Mouse (Mus musculus) left cerebral cortex, adult 11 months (tissue): ENCODE results near the gene Sqor.

Source experiments
- DNase-seq: peaks from one replicate; pipeline ENCODE4 v3.0.0; 2022; ENCODE audit warnings: low spot score

Gene Sqor

GRCm38 (mm10) chr2:122784701-122785100 is 19.7 kb downstream of the Sqor start:
- DNase-seq, result no peak

- DNase-seq, result no peak
These were observed 21.1 kb downstream of the Sqor start for GRCm38 (mm10) chr2:122786167-122786566.

GRCm38 (mm10) chr2:122789311-122789710 is 24.3 kb downstream of the Sqor start:
- no peak for DNase-seq

GRCm38 (mm10) chr2:122789730-122790129 is 24.7 kb downstream of the Sqor start:
- no peak for DNase-seq

- no peak for DNase-seq
These were observed 39.4 kb downstream of the Sqor start for GRCm38 (mm10) chr2:122804392-122804791.

GRCm38 (mm10) chr2:122806040-122806439 is 41.0 kb downstream of the Sqor start:
- DNase-seq, result no peak

- no peak for DNase-seq
These were observed 44.0 kb downstream of the Sqor start for GRCm38 (mm10) chr2:122809027-122809426.

GRCm38 (mm10) chr2:122816986-122817385 is 51.9 kb downstream of the Sqor start:
- DNase-seq, result no peak

- no peak for DNase-seq
These were observed 56.2 kb downstream of the Sqor start for GRCm38 (mm10) chr2:122821246-122821645.

- DNase-seq, result peak; percentile 22
These were observed 60.6 kb downstream of the Sqor start for GRCm38 (mm10) chr2:122825406-122826236.

GRCm38 (mm10) chr2:122826302-122826701 is 61.3 kb downstream of the Sqor start:
- no peak for DNase-seq

- no peak for DNase-seq
These were observed 89.6 kb downstream of the Sqor start for GRCm38 (mm10) chr2:122854636-122855035.

GRCm38 (mm10) chr2:122855354-122855753 is 90.3 kb downstream of the Sqor start:
- no peak for DNase-seq
